Mouse (Mus musculus) heart, embryonic 11.5 days (tissue): ENCODE data around the gene Def6. TPM values are rescaled to one million over a fixed set of nuclear protein-coding genes. Genes with fewer than 3 reads are reported as not detected.
"Not testable (repeated sequence)": the region's sequence is repeated elsewhere in the genome, so short reads cannot be mapped to it uniquely, and the experiment has no call there.

Source experiments
- ATAC-seq: fragments of 200-750 bp; cut with Nextera tagmentation; replicated peaks from 2 replicates; pipeline ENCODE4 v1.8.0; 2017; ENCODE audit warnings: moderate library complexity; ENCODE audit not compliant: insufficient number of reproducible peaks, low FRiP score, low TSS enrichment
- H3K27ac ChIP-seq: fragments of 300-500 bp; sonication (generic); 2 replicates; pipeline ENCODE4 v1.5.1; 2014; ENCODE audit warnings: mild to moderate bottlenecking, low read depth, low read length
- H3K27me3 ChIP-seq: fragments of 300-500 bp; sonication (generic); 2 replicates; pipeline ENCODE4 v1.6.1; 2014; ENCODE audit warnings: mild to moderate bottlenecking, low read length, mixed read lengths; ENCODE audit not compliant: control insufficient read depth, insufficient read depth
- H3K36me3 ChIP-seq: fragments of 300-500 bp; sonication (generic); 2 replicates; pipeline ENCODE4 v1.6.1; 2014; ENCODE audit warnings: mild to moderate bottlenecking, low read length, moderate library complexity, mixed read lengths; ENCODE audit not compliant: control insufficient read depth, insufficient read depth
- H3K4me1 ChIP-seq: fragments of 300-500 bp; sonication (generic); 2 replicates; pipeline ENCODE4 v1.6.1; 2014; ENCODE audit warnings: low read length; ENCODE audit not compliant: control insufficient read depth, insufficient read depth
- H3K4me2 ChIP-seq: fragments of 300-500 bp; sonication (generic); 2 replicates; pipeline ENCODE4 v1.6.1; 2014; ENCODE audit warnings: mild to moderate bottlenecking, moderate library complexity
- H3K4me3 ChIP-seq: fragments of 300-500 bp; sonication (generic); 2 replicates; pipeline ENCODE4 v1.5.1; 2014; ENCODE audit warnings: low read depth, low read length
- H3K9ac ChIP-seq: fragments of 300-500 bp; sonication (generic); 2 replicates; pipeline ENCODE4 v1.6.1; 2014; ENCODE audit warnings: mild to moderate bottlenecking, low read depth, low read length, moderate library complexity
- H3K9me3 ChIP-seq: fragments of 300-500 bp; sonication (generic); replicated peaks from 2 replicates; pipeline ENCODE4 v1.6.1; 2016; ENCODE audit warnings: low read length; ENCODE audit not compliant: control insufficient read depth
- WGBS: fragments of 180-500 bp; shearing (Covaris S2); extraction: QIAGEN DNeasy Blood & Tissue Kit; methylation state at CpG from one replicate; pipeline ENCODE4 v1.1.7; 2014; ENCODE audit not compliant: insufficient replicate concordance; 5-methylcytosine and 5-hydroxymethylcytosine counted together
- polyA plus RNA-seq: library from polyadenylated mRNA; unstranded; fragments of >200 nt; fragmentation: Nextera tagmentation; extraction: Ambion mirVana; gene quantifications from 2 replicates; pipeline ENCODE4 v1.2.1, GENCODE M21; 2014

The Def6 gene
- polyA plus RNA-seq, 1 experiment from 2014 or later: 2.6 TPM

DNA sequence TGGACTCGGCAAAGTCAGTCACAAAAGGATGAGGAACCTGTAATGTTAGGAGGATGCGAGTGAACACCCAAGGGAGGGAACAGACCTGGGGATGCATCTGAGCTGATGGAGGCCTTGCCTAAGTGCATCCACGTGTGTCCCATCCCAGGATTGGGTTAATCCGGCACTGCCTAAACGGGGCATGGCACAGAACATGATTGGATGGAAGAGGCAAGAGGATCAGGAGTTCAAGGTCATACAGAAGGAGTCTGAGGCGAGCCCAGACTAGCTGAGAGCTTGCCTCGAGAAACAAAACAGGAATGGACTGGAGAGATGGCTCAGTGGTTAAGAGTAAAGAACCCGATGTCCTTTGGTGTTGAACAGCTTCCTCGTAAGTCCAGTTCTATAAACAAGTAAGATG is 4.8 kb downstream of the Def6 start:
- no peaks in the 10 kb centered on the region for H3K36me3 ChIP-seq
- WGBS: 60% methylated on average over 9 of the region's 9 CpGs
- no peak overlapping the region for H3K27ac ChIP-seq
- H3K4me2 ChIP-seq: no peak overlapping the region
- no peak for ATAC-seq
- H3K4me1 ChIP-seq: peaks cover 8% of the 10 kb centered on the region; the same call in 1 of the 2 replicates
- no peak overlapping the region for H3K9ac ChIP-seq
- H3K27me3 ChIP-seq: peaks cover 2% of the 10 kb centered on the region; the same call in 1 of the 2 replicates
- no peaks in the 10 kb centered on the region for H3K9me3 ChIP-seq
- H3K4me3 ChIP-seq: no peak overlapping the region

DNA sequence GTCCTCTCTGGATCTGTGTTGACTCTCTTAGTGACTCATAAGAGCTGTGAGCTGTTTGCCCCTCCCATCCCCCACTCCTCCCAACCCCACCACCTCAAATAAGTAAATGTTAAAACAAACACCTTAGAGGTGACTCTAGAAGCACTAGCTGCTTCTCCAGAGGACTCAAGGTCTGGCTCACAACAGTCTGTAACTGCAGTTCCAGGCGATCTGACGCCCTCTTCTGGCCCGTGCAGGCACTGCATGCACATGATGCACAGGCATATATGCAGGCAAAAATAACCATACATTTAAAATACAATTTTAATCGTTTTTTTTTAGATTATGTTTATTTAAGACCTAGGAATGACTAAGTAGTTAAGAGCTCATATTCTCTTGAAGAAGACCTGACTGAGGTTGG is 5.7 kb downstream of the Def6 start:
- no peak for ATAC-seq
- 24% methylated on average over 4 of the region's 4 CpGs for whole genome bisulfite sequencing
- no peaks in the 10 kb centered on the region for H3K9me3 ChIP-seq
- peaks cover 3% of the 10 kb centered on the region; the same call in 1 of the 2 replicates for H3K27me3 ChIP-seq
- no peak overlapping the region for H3K9ac ChIP-seq
- peaks cover 4% of the 10 kb centered on the region; the same call in 1 of the 2 replicates for H3K4me1 ChIP-seq
- no peaks in the 10 kb centered on the region for H3K36me3 ChIP-seq
- no peak overlapping the region for H3K27ac ChIP-seq
- H3K4me2 ChIP-seq: no peak overlapping the region
- H3K4me3 ChIP-seq: no peak overlapping the region

GRCm38 (mm10) chr17:28216791-28217190 is 9.2 kb downstream of the Def6 start:
- Histone ChIP-seq H3K4me2 (no peak overlapping the region), H3K36me3 (no peaks in the 10 kb centered on the region), H3K27me3 (peaks cover 7% of the 10 kb centered on the region; the same call in 1 of the 2 replicates), H3K9me3 (no peaks in the 10 kb centered on the region), H3K27ac (no peak overlapping the region), H3K4me1 (peaks cover 5% of the 10 kb centered on the region; the same call in 1 of the 2 replicates), H3K4me3 (no peak overlapping the region), H3K9ac (no peak overlapping the region)
- 78% methylated on average over 9 of the region's 9 CpGs for WGBS
- ATAC-seq: no peak

DNA sequence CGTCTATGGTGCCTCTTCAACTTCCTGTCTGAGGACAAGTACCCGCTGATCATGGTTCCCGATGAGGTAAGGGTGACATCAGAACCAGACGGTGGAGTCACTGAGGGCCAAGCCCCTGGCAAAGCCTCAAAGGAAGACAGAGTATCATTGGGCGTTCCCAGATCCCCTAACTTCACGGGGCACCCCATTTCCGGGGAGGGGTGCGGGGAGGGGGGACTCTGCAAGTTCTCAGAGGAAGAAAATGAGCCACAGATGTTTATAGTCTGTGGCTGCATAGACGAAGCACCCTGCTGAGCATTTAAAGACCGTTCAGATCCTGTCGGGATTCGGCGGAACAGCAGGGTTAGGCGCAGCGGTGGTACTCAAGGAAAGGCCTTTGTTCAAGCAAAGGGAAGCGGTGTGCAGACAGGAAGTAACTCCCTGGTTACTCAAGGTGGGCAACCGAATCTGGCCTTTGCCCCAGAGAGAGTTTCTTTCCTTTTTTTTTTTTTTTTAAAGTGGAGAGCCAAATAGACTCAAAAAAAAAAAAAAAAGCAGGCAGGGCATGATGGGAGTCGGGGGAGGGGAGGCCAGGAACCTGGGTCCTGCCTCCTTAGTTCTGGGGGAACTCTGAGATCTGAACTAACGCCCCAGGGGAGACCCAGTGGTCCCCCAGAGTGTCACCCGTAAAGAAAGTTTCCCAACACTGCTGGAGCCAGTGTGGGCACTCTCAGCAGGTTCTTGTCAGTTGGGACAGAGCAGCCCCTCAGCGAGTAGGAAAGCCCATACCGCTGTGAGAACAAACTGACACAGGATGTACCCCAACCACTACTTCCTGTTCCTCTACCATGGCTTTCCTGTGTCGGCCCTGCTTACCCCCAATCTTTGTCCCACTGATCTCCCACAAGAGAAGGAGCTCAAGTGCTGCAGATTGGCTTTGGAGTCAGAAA is 10.4 kb downstream of the Def6 start:
- Histone ChIP-seq H3K36me3 (no peaks in the 10 kb centered on the region), H3K9me3 (no peaks in the 10 kb centered on the region), H3K4me2 (peak overlapping the region; percentile 37), H3K9ac (peak overlapping the region; percentile 22; the same call in 1 of the 2 replicates), H3K4me3 (no peak overlapping the region), H3K27ac (no peak overlapping the region), H3K27me3 (peaks cover 7% of the 10 kb centered on the region; the same call in 1 of the 2 replicates), H3K4me1 (peaks cover 3% of the 10 kb centered on the region; the same call in 1 of the 2 replicates)
- no peak for ATAC-seq
- WGBS: 20% methylated on average over 23 of the region's 23 CpGs

DNA sequence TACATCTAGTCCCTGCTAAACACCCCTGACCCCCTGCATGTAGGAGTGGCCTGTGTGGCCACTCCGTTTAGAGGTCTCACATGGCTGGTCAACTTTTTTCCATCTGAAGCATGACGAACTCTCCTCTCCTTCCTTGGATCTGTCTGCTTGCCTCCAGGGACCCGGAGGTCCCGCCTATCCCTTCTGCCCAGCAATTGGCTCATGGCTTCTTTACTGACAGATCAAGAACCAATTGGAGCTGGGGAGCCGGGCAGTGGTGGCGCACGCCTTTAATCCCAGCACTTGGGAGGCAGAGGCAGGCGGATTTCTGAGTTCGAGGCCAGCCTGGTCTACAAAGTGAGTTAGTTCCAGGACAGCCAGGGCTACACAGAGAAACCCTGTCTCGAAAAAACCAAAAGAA is 14.9 kb downstream of the Def6 start:
- H3K9me3 ChIP-seq, H3K4me3 ChIP-seq, H3K27me3 ChIP-seq, ATAC-seq, H3K27ac ChIP-seq, H3K9ac ChIP-seq, H3K36me3 ChIP-seq, H3K4me2 ChIP-seq: not testable (repeated sequence)
- WGBS: 83% methylated on average over 10 of the region's 10 CpGs
- H3K4me1 ChIP-seq: peaks cover 17% of the 10 kb centered on the region

DNA sequence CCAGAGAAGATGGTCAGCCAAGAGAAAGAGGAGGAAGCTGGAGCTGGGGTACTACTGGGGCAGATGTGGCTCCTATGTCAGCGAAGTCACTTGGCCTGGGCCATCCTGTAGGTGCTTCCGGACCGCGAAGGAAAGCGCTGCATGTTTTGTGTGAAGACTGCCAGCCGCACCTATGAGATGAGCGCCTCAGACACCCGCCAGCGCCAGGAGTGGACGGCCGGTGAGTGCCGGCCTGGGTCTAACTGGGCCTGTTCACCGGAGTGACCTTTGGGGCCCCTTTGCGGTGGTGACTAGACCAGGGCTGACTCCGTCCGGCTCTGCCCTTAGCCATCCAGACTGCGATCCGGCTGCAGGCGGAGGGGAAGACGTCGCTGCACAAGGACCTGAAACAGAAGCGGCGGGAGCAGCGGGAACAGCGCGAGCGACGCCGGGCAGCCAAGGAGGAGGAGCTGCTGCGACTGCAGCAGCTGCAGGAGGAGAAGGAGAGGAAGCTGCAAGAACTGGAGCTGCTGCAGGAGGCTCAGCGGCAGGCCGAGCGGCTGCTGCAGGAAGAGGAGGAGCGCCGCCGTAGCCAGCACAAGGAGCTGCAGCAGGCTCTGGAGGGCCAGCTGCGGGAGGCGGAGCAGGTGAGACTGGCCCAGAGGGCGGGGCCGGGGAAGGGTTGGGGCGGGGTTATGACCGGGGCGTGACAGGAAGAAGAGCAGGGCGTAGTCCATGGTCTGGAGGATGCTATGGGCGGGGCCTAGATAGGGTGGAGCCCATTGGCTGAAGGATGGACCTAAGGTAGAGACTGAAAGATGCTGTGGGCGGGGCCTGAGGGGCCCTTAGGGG is 16.2 kb downstream of the Def6 start:
- WGBS: 2% methylated on average over 45 of the region's 46 CpGs
- no peaks in the 10 kb centered on the region for H3K9me3 ChIP-seq
- peak; percentile 89 for ATAC-seq
- peaks cover 15% of the 10 kb centered on the region for H3K4me1 ChIP-seq
- no peaks in the 10 kb centered on the region for H3K27me3 ChIP-seq
- H3K9ac ChIP-seq: peak overlapping the region; percentile 70
- H3K27ac ChIP-seq: peak overlapping the region; percentile 10; the same call in 1 of the 2 replicates
- peak overlapping the region; percentile 96 for H3K4me2 ChIP-seq
- H3K36me3 ChIP-seq: no peaks in the 10 kb centered on the region
- H3K4me3 ChIP-seq: peak overlapping the region; percentile 51

DNA sequence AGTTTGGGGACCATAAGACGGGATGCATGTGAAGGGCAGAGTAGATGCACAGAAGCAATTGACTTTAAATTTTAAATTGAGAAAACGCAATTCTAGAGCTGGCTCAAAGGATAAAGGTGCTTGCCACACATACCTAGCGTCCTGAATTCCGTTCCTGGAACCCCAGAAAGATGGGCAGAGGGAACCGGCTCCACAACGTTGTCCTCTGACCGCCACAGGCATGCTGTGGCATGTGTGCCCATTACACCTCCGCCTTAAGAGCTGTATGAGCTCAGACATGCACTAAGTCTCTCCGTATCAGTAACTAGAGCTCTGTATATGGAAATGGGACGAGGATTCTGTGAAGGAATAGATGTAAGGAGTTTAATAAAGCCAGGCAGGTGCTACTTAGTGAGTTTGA is 17.0 kb downstream of the Def6 start:
- no peaks in the 10 kb centered on the region for H3K36me3 ChIP-seq
- WGBS: 86% methylated on average over 10 of the region's 10 CpGs
- no peak for ATAC-seq
- H3K9ac ChIP-seq: no peak overlapping the region
- peaks cover 15% of the 10 kb centered on the region for H3K4me1 ChIP-seq
- H3K27me3 ChIP-seq: no peaks in the 10 kb centered on the region
- no peak overlapping the region for H3K27ac ChIP-seq
- H3K4me3 ChIP-seq: no peak overlapping the region
- no peak overlapping the region for H3K4me2 ChIP-seq
- H3K9me3 ChIP-seq: no peaks in the 10 kb centered on the region

- Histone ChIP-seq H3K27me3 (no peaks in the 10 kb centered on the region), H3K36me3 (no peaks in the 10 kb centered on the region), H3K4me2 (peak overlapping the region; percentile 81), H3K9ac (peak overlapping the region; percentile 43; the same call in 1 of the 2 replicates), H3K9me3 (no peaks in the 10 kb centered on the region), H3K4me3 (peak overlapping the region; percentile 32), H3K4me1 (peaks cover 15% of the 10 kb centered on the region), H3K27ac (no peak overlapping the region)
- no peak for ATAC-seq
- under 1% methylated on average over 21 of the region's 21 CpGs for WGBS
These were observed 18.4 kb downstream of the Def6 start for GRCm38 (mm10) chr17:28226014-28226413.
